Mouse (Mus musculus) testis, postnatal 10 days (tissue): ENCODE results near the gene Hspg2.
A peak's percentile ranks its signal among the peaks of the same experiment; 100 is the strongest.
"Not testable (repeated sequence)": the region's sequence is repeated elsewhere in the genome, so short reads cannot be mapped to it uniquely, and the experiment has no call there.

Source experiments
- DNase-seq: peaks from one replicate; pipeline ENCODE4 v3.0.0; 2021; ENCODE audit warnings: low spot score

Gene Hspg2

GRCm38 (mm10) chr4:137468260-137469080 is at the start of gene Hspg2:
TSS of gene Hspg2 (plus strand) at chr4:137468769.
- peak; percentile 99 for DNase-seq

- no peak for DNase-seq
Measured at GRCm38 (mm10) chr4:137430502-137430901, 38.1 kb upstream of the Hspg2 start, which contains the start of gene Cela3b. TSS of gene Cela3b (minus strand) at chr4:137430540.

GRCm38 (mm10) chr4:137432700-137433550 is 35.6 kb upstream of the Hspg2 start:
- DNase-seq: not testable (repeated sequence)

GRCm38 (mm10) chr4:137436979-137437669 is 31.4 kb upstream of the Hspg2 start:
- no peak for DNase-seq

- no peak for DNase-seq
Measured at GRCm38 (mm10) chr4:137438842-137439241, 29.7 kb upstream of the Hspg2 start.

- DNase-seq: no peak
Measured at GRCm38 (mm10) chr4:137441332-137441731, 27.2 kb upstream of the Hspg2 start.

- DNase-seq: peak; percentile 91
Measured at GRCm38 (mm10) chr4:137443625-137444024, 24.9 kb upstream of the Hspg2 start.

GRCm38 (mm10) chr4:137445881-137446280 is 22.7 kb upstream of the Hspg2 start:
- DNase-seq: no peak

GRCm38 (mm10) chr4:137447363-137448196 is 21.0 kb upstream of the Hspg2 start:
- DNase-seq: no peak

GRCm38 (mm10) chr4:137448197-137448596 is 20.4 kb upstream of the Hspg2 start:
- peak; percentile 65 for DNase-seq

GRCm38 (mm10) chr4:137448641-137449040 is 19.9 kb upstream of the Hspg2 start:
- no peak for DNase-seq

GRCm38 (mm10) chr4:137449132-137449531 is 19.4 kb upstream of the Hspg2 start:
- DNase-seq: no peak

- DNase-seq: no peak
Measured at GRCm38 (mm10) chr4:137449715-137450114, 18.9 kb upstream of the Hspg2 start.

- DNase-seq: no peak
Measured at GRCm38 (mm10) chr4:137452190-137452589, 16.4 kb upstream of the Hspg2 start.

GRCm38 (mm10) chr4:137453234-137453767 is 15.3 kb upstream of the Hspg2 start, which contains the start of gene 1700013G24Rik:
TSS of gene 1700013G24Rik (plus strand) at chr4:137453284.
- DNase-seq: no peak

GRCm38 (mm10) chr4:137454582-137454981 is 14.0 kb upstream of the Hspg2 start:
- no peak for DNase-seq

GRCm38 (mm10) chr4:137456581-137456980 is 12.0 kb upstream of the Hspg2 start:
- DNase-seq: no peak

GRCm38 (mm10) chr4:137457292-137457691 is 11.3 kb upstream of the Hspg2 start:
- DNase-seq: no peak

GRCm38 (mm10) chr4:137458310-137458709 is 10.3 kb upstream of the Hspg2 start:
- no peak for DNase-seq

- no peak for DNase-seq
Measured at GRCm38 (mm10) chr4:137458861-137459260, 9.7 kb upstream of the Hspg2 start.

GRCm38 (mm10) chr4:137460676-137461075 is 7.9 kb upstream of the Hspg2 start:
- DNase-seq: no peak
